Mouse (Mus musculus): Measurements from ENCODE around the gene Cr1l.

Cr1l gene

DNA sequence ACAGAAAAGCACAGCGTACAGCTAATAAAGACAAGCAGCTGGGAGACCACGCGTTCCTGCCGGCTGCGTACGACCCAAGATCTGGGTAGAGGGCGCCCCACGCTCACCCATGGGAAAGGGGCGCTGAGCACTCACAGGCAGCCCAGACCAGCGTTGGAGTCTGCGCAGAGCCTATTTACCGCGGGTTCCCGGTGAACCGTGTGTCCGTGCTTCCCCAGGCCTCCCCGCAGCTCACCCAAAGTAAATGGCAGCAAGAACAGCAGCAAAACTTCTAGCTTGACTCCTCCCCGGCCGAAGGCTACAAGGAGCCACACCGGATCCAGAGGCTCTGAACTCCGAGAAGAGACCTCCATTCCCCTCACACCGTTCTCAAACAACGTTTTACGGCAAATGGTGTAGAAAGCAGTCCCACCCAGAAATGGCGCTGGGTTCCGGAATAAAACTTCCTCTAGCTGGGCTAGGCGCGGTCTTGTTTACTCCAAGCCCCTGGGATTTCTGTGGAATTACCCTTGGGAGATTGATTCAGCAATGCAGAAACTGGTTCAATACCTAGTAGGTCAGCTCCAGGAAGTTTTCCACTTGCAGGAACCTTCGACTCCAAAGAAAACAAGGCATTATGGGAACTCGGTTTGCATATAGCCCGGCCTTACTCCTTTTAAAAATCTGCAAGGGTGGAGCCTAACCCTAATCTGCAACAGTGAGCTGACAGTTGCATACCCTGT is at the start of gene Cr1l:
TSS of gene Cr1l (minus strand) at position 634 of the 722 bp plus-strand sequence.
- peak; percentile 90 to 95 for DNase-seq

DNA sequence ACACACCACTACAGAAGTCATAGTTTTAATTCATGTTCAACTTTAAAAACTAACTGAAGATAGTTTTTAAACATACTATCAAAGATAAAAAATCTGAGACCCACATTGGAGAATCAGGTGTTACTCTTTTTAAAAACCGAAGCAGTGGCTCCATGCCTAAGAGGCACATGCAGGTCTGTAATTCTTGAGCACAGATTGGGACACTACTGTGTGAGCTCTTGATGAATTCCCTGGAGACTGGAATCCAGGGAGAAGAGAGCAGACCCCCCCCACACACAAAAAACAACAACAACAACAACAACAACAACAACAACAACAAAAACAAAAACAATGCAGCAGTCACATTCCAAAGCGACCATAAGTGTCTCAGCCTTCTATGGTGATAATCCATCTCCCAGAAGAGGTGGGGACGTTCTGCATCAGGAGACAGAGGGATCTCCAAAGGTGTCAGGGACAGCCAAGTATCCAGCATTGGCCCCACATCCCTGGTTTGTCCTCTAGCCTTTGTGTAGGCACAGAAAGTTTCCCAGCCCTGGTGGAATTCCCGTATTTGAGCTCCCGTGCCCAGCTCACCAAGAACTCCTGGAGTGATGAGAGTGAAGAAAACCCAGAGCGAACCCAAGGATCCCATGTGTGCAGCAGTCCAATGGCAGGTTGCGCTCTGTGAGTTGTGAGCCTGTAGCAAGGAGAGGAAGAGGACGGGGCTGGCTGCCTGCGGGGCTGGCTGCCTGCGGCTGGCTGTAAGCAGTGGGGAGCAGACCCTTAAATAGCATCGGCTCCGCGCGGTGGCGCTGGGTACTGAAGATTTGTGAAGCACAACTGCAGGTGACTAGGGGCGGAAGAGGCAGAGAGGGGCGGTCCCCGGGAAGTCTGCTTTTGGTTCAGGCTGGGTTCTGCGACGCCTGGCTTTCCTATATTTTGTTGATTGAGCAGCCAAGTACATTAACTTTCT is 44.9 kb upstream of the Cr1l start, which contains the start of gene Cr2:
TSS of gene Cr2 (minus strand) at position 737 of the 952 bp plus-strand sequence.
- peak; percentile 56 to 57 for DNase-seq

DNA sequence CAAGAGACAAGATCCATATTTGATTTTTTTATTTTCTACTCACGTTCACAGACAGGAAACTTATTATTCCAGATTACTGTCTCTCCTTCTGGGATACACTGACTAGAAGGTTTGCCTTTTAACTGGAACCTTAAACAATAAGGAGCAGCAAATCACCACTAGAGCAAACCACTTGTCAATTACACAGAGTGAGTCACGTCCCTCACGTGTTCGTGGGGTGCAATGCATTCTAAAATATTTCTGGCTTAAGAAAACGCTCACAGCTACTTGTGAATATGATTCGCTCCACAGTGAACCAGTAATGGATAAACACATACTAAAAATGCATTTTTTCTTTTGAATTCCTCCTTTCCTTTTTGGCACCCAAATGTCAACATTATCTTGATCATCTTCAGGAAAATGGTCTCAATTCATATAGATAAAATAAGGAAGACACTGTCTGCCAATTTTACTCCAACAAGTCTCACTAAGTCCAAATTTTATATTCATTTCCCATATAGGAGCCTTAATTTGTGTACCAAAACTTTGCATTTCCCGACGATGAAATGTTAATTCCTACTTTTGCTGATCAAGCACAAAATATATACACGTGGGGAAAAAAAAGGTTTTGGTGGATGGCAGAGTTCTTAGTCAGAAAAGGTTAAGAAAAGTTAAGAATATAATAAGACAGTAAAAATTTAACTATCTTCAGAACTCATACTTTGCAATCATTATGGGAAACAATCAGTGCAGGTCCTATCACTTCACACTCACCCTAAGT is 33.8 kb upstream of the Cr1l start:
- no peak for DNase-seq

DNA sequence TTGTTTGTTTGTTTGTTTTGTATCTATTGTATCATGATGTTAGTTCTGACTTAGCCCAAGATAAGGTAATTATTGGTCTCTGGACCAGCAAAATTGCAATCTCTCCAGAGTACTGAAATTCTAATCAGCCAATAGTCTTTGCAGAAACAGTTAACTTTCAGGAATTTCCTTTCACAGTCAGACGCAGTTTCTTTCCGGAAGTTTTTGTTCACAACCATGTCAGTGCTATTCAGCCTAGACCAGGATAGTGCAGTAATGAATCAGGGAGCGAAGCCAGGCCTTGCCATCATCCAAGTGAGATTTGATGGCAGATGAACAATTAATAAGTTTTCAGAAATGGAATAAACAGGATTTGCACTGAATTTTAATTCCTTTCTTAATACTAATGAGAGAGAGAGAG is 684 bp upstream of the Cr1l start:
- no peak for DNase-seq

DNA sequence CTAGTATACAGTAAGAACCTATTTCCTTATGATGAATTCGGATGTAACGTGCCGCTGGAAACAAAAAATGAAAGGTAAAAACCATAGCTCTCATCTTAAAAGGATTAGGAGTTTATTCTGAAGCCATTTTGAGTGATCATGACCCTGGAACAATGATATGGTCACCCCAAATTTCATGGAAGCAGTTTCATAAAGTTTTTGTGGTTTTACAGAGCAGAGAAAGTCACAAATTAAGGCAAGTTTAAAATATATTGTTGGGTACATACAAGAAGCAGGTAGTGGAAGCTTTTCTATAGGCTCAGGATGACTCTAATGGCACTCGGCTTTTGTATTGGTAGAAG is 259 bp upstream of the Cr1l start:
- no peak for DNase-seq

DNA sequence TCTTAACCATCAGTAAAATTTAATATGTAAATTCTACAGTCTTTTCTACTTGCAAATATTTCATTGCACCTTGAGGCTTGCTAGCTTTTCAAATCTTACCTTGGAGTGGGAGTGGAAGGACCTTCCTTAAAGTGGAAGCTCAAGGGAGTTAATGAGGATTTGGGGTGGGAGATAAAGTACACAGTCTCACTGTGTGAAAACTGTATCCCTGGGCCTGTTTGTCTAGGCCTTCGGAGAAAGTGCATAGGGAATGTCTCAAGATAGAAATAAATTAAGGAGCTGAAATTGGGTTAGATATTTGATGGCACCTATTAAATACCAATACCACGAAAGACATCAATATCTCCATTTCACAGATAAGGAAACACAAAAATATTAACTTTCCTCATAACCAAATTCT is 907 bp downstream of the Cr1l start:
- no peak for DNase-seq

DNA sequence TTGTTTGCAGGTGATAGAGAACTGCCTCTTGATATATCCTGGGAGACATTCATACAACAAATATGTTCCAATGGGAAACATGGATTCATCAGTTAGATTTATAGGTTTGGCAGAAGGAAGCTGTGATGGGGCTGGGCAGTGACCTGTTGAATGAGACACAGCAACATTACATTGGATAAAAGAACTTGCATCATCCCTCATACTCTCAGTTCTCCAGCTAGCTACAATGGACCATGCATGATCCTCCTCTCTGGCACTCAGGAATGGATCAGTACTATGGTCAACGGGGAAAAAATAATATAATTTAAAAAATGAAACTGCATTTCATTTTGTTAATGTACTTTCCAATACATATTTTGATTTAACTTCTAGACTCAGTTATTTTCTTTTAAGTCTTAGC is 1.5 kb downstream of the Cr1l start:
- DNase-seq, result no peak

DNA sequence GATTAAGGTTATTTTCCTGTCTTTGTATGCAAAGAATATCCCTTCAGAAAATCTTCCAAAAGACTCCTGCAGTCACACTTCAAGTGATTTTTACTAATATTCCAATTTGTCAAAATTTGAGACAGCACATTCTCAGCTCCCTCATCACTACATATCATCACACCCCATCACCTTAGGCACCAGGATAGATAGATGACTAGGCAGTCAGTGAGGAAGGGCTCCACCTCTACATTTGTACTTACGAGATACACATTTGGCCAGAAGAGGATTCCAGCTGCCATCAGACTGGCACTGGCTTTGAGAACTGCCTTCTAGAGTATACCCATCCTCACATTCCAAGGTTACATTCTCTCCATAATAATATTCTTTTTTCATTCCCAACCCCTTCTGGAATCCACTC is 17.0 kb downstream of the Cr1l start:
- no peak for DNase-seq

DNA sequence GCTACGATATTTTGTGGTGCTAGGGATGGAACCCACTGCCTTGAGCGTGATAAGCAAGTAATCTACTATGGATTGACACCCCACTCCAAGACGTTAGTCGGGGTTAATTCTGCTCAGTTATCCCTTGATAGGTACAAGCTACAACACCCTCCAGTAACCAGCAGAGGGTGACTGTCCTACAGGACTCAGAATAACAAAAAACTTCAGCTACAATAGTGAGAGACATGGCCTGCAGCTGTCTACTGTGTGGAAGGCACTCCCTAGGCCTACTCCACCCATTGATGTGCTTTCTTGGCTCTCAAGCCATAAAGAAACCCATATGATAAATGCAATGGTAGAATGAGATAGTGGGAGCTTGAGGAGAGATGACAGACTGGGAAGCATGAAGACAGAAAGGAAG is 17.8 kb downstream of the Cr1l start:
- no peak for DNase-seq

DNA sequence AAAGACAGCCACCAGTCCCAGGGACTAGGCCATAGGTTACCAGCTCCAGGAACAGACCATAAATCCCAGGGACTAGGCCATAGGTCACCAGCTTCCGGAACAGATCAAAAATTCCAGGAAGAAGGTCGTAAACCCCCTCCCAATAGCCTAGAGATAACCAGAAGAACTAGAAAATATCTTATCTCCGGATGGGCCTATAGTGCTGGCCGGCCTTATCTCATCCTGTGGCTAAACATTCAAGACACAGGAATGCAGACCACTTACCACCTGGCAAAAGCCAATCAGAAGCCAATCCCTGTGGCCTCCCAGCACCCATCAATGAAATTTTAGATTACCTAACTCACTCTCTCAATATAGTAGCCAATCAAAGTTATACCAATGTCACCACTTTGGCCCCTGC is 30.7 kb downstream of the Cr1l start:
- DNase-seq, result no peak

DNA sequence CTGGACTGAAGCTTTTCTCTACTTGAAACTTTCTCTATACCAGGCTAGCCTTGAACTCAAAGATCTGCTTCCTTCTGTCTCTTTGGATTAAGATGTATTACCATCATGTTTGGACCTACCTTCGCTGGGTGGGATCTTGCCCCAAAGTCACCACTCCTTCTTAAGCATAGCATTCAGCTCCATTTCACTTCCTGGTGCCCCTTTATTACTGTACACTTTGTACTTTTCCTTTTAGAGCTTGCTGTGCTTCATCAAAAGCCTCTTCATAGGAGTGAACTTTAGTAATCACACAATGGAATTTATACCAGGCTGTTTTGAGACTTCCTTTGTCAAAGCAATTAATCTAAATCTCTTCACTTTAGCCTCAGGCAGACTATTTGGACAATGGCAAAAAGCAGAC is 33.4 kb downstream of the Cr1l start:
- DNase-seq, result no peak

DNA sequence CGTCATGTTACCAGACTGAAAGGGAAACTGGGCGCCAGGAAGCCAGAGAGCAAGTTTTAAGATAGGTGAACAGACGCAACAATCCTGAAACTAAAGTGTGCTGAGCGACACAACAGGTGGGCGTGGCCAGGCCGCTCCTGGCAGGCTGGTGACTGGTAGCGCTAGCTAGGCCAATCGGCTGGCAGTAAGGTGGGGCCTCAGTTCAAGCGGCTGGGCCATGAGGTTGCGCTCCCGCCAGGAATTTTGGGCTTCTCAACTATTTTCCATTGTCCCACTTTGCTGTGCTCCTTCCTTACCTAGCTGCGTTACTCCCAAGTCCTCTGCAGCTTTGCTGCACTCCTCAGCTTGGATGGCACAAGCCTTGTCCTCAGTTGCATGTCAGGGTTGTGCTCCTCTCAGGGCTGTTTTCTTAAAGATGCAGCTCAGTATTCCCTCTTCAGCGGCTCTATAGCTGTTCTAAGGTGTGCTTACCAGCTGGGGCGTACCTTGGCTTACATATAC is 39.1 kb downstream of the Cr1l start, which contains the start of gene Cd46:
TSS of gene Cd46 (minus strand) at position 30 of the 501 bp plus-strand sequence.
- DNase-seq, result peak; percentile 87 to 93

DNA sequence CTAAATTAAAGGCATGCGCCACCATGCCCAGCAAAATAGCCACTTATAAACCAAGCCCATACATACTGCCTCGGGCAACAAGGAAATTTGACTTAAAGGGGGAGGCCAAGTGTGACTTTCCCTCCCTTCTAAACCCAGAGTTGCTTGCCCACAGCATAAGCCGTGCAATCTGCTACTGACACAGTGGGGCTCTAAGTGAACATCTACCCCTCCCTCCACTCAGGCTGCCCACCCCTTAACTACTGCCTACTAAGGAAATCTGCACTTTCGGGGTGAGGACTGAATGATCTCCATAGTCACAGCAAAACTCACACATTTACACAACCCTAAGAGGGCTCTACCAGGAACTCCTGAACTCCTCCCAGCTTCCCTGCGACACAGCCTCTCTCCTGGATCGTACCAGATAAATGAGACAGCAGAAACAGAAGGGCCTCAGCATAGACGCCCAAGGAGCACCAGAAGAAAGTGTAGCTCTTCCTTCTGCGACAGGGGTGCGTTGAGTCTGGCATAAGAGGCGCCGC is 39.6 kb downstream of the Cr1l start:
- DNase-seq, result no peak

DNA sequence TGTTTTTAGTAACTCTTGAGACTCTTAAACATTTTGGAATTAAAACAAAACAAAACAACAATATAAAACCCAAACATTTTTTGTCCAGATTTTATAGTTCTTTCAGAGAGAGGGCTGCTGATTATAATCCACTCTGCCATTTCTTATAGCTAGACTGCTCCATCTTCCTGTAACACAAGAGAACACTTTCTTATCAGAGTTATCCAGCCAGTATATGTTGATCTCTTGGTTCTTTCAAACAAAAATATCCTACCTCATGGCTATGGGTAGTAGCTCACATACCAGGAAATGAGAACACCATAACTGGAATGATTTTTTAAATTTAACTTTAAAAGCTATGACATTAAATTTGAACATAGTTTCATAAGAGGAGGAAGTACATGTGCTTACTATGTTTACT is 49.2 kb downstream of the Cr1l start:
- no peak for DNase-seq
